Mouse (Mus musculus) MEL (cell line): ENCODE results near the gene Fbxo21. TPM values are rescaled to one million over a fixed set of nuclear protein-coding genes. Genes with fewer than 3 reads are reported as not detected.

Experiments
- DNase-seq: peaks from one replicate; pipeline ENCODE4 v3.0.0; 2011; ENCODE audit warnings: low read depth, low spot score
- H3K27ac ChIP-seq: 2 replicates; pipeline ENCODE4 v1.5.1; 2012; ENCODE audit warnings: low read depth, mild to moderate bottlenecking, control low read depth, low read length, moderate library complexity; ENCODE audit not compliant: control insufficient read depth
- H3K27me3 ChIP-seq, 2 experiments: fragments of 150-350 bp in 1 of 2; sonication (generic) in 1 of 2; 2 replicates each; pipeline ENCODE4 v1.6.1; 2012; ENCODE audit warnings: low read length in 2 of 2, mild to moderate bottlenecking in 2 of 2, improper control_type of control experiment in 1 of 2, moderate library complexity in 1 of 2; ENCODE audit not compliant: insufficient read depth in 2 of 2, control insufficient read depth in 1 of 2
- H3K36me3 ChIP-seq, 2 experiments: 2 replicates each; pipeline ENCODE4 v1.6.1; 2012 to 2014; ENCODE audit warnings: low read length in 2 of 2, improper control_type of control experiment in 1 of 2, inconsistent platforms in 1 of 2, mild to moderate bottlenecking in 1 of 2; ENCODE audit not compliant: insufficient read depth in 2 of 2, control insufficient read depth in 1 of 2
- H3K4me1 ChIP-seq, 2 experiments: fragments of 150-350 bp in 1 of 2; sonication (generic) in 1 of 2; 2 replicates each; pipeline ENCODE4 v1.6.1; 2012; ENCODE audit warnings: low read length in 2 of 2, improper control_type of control experiment in 1 of 2, mild to moderate bottlenecking in 1 of 2; ENCODE audit not compliant: insufficient read depth in 2 of 2, control insufficient read depth in 1 of 2
- H3K4me3 ChIP-seq, 2 experiments: fragments of 150-350 bp in 1 of 2; sonication (generic) in 1 of 2; 2 replicates each; pipeline ENCODE4 v1.5.1; 2012; ENCODE audit warnings: low read depth in 2 of 2, low read length in 2 of 2, mild to moderate bottlenecking in 2 of 2, moderate library complexity in 2 of 2, control low read depth in 1 of 2, improper control_type of control experiment in 1 of 2; ENCODE audit not compliant: control insufficient read depth in 1 of 2, insufficient read depth in 1 of 2
- H3K79me2 ChIP-seq: 2 replicates; pipeline ENCODE4 v1.6.1; 2012; ENCODE audit warnings: mild to moderate bottlenecking, low read length, moderate library complexity; ENCODE audit not compliant: control insufficient read depth, poor library complexity, insufficient read depth
- H3K9ac ChIP-seq: 2 replicates; pipeline ENCODE4 v1.6.1; 2012; ENCODE audit warnings: low read depth, mild to moderate bottlenecking, control low read depth, low read length, moderate library complexity; ENCODE audit not compliant: control insufficient read depth, poor library complexity, severe bottlenecking
- H3K9me3 ChIP-seq: fragments of 150-350 bp; sonication (generic); replicated peaks from 2 replicates; pipeline ENCODE4 v1.6.1; 2012; ENCODE audit warnings: mild to moderate bottlenecking, low read length, improper control_type of control experiment, moderate library complexity; ENCODE audit not compliant: insufficient read depth
- BHLHE40 ChIP-seq: IDR thresholded peaks from 2 replicates; pipeline ENCODE4 v1.6.1; 2012; ENCODE audit warnings: low read depth, mild to moderate bottlenecking, inconsistent platforms, low read length, improper control_type of control experiment, borderline replicate concordance
- CTCF ChIP-seq, 3 experiments: IDR thresholded peaks in 2 of 3; conservative IDR thresholded peaks in 1 of 3; 2 replicates each; pipeline ENCODE4 v1.5.1; 2011 to 2012; ENCODE audit warnings: low read length in 3 of 3, low read depth in 2 of 3, mild to moderate bottlenecking in 2 of 3, improper control_type of control experiment in 1 of 3, inconsistent platforms in 1 of 3, mixed read lengths in 1 of 3, moderate library complexity in 1 of 3; ENCODE audit not compliant: control insufficient read depth in 1 of 3, insufficient read depth in 1 of 3, poor library complexity in 1 of 3, severe bottlenecking in 1 of 3
- E2F4 ChIP-seq: IDR thresholded peaks from 2 replicates; pipeline ENCODE4 v1.6.1; 2011; ENCODE audit warnings: low read depth, low read length, improper control_type of control experiment, borderline replicate concordance
- ELF1 ChIP-seq: IDR thresholded peaks from 2 replicates; pipeline ENCODE4 v1.6.1; 2014; ENCODE audit warnings: low read depth, mild to moderate bottlenecking, inconsistent platforms, low read length, improper control_type of control experiment, moderate library complexity
- EP300 ChIP-seq, 2 experiments: IDR thresholded peaks; 2 replicates each; pipeline ENCODE4 v1.6.1; 2011; ENCODE audit warnings: improper control_type of control experiment in 2 of 2, low read length in 2 of 2, low read depth in 1 of 2, mild to moderate bottlenecking in 1 of 2
- GABPA ChIP-seq: IDR thresholded peaks from 2 replicates; pipeline ENCODE4 v1.6.1; 2012; ENCODE audit warnings: low read depth, mild to moderate bottlenecking, inconsistent platforms, low read length, improper control_type of control experiment, moderate library complexity
- GATA1 ChIP-seq: IDR thresholded peaks from 2 replicates; pipeline ENCODE4 v1.6.1; 2011; ENCODE audit warnings: low read depth, low read length, improper control_type of control experiment
- HCFC1 ChIP-seq: IDR thresholded peaks from 2 replicates; pipeline ENCODE4 v1.6.1; 2012; ENCODE audit warnings: low read depth, mild to moderate bottlenecking, inconsistent platforms, low read length, improper control_type of control experiment, moderate library complexity
- JUND ChIP-seq: IDR thresholded peaks from 2 replicates; pipeline ENCODE4 v1.6.1; 2011; ENCODE audit warnings: low read depth, mild to moderate bottlenecking, improper control_type of control experiment, low read length
- KAT2A ChIP-seq: conservative IDR thresholded peaks from 2 replicates; pipeline ENCODE4 v1.6.1; 2012; ENCODE audit warnings: low read depth, low read length, improper control_type of control experiment, inconsistent platforms
- MAFK ChIP-seq: IDR thresholded peaks from 2 replicates; pipeline ENCODE4 v1.6.1; 2011; ENCODE audit warnings: low read depth, mild to moderate bottlenecking, low read length, improper control_type of control experiment, borderline replicate concordance
- MAX ChIP-seq: IDR thresholded peaks from 2 replicates; pipeline ENCODE4 v1.6.1; 2011; ENCODE audit warnings: low read length, improper control_type of control experiment
- MAZ ChIP-seq: IDR thresholded peaks from 2 replicates; pipeline ENCODE4 v1.6.1; 2012; ENCODE audit warnings: low read depth, mild to moderate bottlenecking, inconsistent platforms, low read length, improper control_type of control experiment
- MYB ChIP-seq: IDR thresholded peaks from 2 replicates; pipeline ENCODE4 v1.6.1; 2011; ENCODE audit warnings: mild to moderate bottlenecking, low read depth, low read length, improper control_type of control experiment
- MYC ChIP-seq: IDR thresholded peaks from 2 replicates; pipeline ENCODE4 v1.6.1; 2011; ENCODE audit warnings: low read depth, mild to moderate bottlenecking, low read length, improper control_type of control experiment, moderate library complexity
- NELFE ChIP-seq: IDR thresholded peaks from 2 replicates; pipeline ENCODE4 v1.6.1; 2011; ENCODE audit warnings: low read depth, low read length, improper control_type of control experiment
- NRF1 ChIP-seq: IDR thresholded peaks from 2 replicates; pipeline ENCODE4 v1.6.1; 2014; ENCODE audit warnings: low read depth, mild to moderate bottlenecking, inconsistent platforms, low read length, improper control_type of control experiment, moderate library complexity; ENCODE audit not compliant: poor library complexity, insufficient read depth, severe bottlenecking
- POLR2A ChIP-seq, 2 experiments: IDR thresholded peaks; 2 replicates each; pipeline ENCODE4 v1.6.1; 2011 to 2012; ENCODE audit warnings: low read length in 2 of 2, mild to moderate bottlenecking in 2 of 2, control low read depth in 1 of 2, improper control_type of control experiment in 1 of 2, low read depth in 1 of 2, moderate library complexity in 1 of 2; ENCODE audit not compliant: control insufficient read depth in 1 of 2, insufficient read depth in 1 of 2, poor library complexity in 1 of 2
- POLR2AphosphoS2 ChIP-seq: IDR thresholded peaks from 2 replicates; pipeline ENCODE4 v1.6.1; 2011; ENCODE audit warnings: low read length, improper control_type of control experiment
- RAD21 ChIP-seq: IDR thresholded peaks from 2 replicates; pipeline ENCODE4 v1.6.1; 2011; ENCODE audit warnings: mild to moderate bottlenecking, low read depth, low read length, improper control_type of control experiment
- SIN3A ChIP-seq: IDR thresholded peaks from 2 replicates; pipeline ENCODE4 v1.6.1; 2012; ENCODE audit warnings: low read length, improper control_type of control experiment, inconsistent platforms
- SMC3 ChIP-seq: IDR thresholded peaks from 2 replicates; pipeline ENCODE4 v1.6.1; 2011; ENCODE audit warnings: low read depth, low read length, improper control_type of control experiment
- TBP ChIP-seq: IDR thresholded peaks from 2 replicates; pipeline ENCODE4 v1.8.0; 2011; ENCODE audit warnings: low read depth, low read length, improper control_type of control experiment
- USF2 ChIP-seq, 2 experiments: IDR thresholded peaks; 2 replicates each; pipeline ENCODE4 v1.6.1; 2011 to 2012; ENCODE audit warnings: improper control_type of control experiment in 2 of 2, low read length in 2 of 2, borderline replicate concordance in 1 of 2, inconsistent platforms in 1 of 2, low read depth in 1 of 2, mild to moderate bottlenecking in 1 of 2; ENCODE audit not compliant: insufficient read depth in 1 of 2
- ZMIZ1 ChIP-seq: IDR thresholded peaks from 2 replicates; pipeline ENCODE4 v1.6.1; 2012; ENCODE audit warnings: low read depth, mild to moderate bottlenecking, inconsistent platforms, low read length, improper control_type of control experiment, moderate library complexity
- polyA plus RNA-seq, 2 experiments: library from polyadenylated mRNA; stranded (reverse) in 1 of 2; unstranded in 1 of 2; fragments of >175 nt in 1 of 2; fragments of >200 nt in 1 of 2; gene quantifications; 2 replicates each; pipeline versions ENCODE4 v1.2.1 to v1.2.4; 2012; ENCODE audit warnings: low replicate concordance in 2 of 2, low read depth in 1 of 2; ENCODE audit not compliant: insufficient read length in 2 of 2, insufficient read depth in 1 of 2, missing spikeins in 1 of 2
- total RNA-seq: library from RNA; depleted of rRNA; stranded (reverse); fragments of 300-350 nt; gene quantifications from 2 replicates; pipeline ENCODE4 v1.2.3, GENCODE M21; 2012

Gene Fbxo21
- total and polyA plus RNA-seq, 3 experiments = 10.4 to 20.5 TPM; not detected in 1

GRCm38 (mm10) chr5:118029420-118029819, 52.9 kb downstream of the Fbxo21 start:
- Histone ChIP-seq H3K27ac (no peak overlapping the region), H3K4me3 (no peak overlapping the region), H3K79me2 (no peaks in the 10 kb centered on the region), H3K9me3 (no peaks in the 10 kb centered on the region), H3K36me3 (no peaks in the 10 kb centered on the region), H3K4me1 (no peaks in the 10 kb centered on the region), H3K27me3 (no peaks in the 10 kb centered on the region), H3K9ac (no peak overlapping the region)
- no peak for DNase-seq
- no peak for TF ChIP-seq MYC
- TF ChIP-seq JUND = no peak
- TF ChIP-seq POLR2AphosphoS2 = no peak
- TF ChIP-seq USF2 (IDR thresholded peaks at IDR 0.05; ENCODE audit: borderline replicate concordance in 1 of 2, insufficient read depth in 1 of 2, low read depth in 1 of 2, low read length in 2 of 2) = no peak
- TF ChIP-seq NRF1 = no peak
- no peak for TF ChIP-seq TBP
- TF ChIP-seq GATA1 = no peak
- TF ChIP-seq CTCF (IDR thresholded peaks at IDR 0.05 in 2 of 3, conservative IDR thresholded peaks at IDR 0.05 in 1 of 3; ENCODE audit: control insufficient read depth in 1 of 3, insufficient read depth in 1 of 3, low read depth in 2 of 3, low read length in 3 of 3, poor library complexity in 1 of 3, severe bottlenecking in 1 of 3) = no peak
- TF ChIP-seq KAT2A = no peak
- TF ChIP-seq EP300 (IDR thresholded peaks at IDR 0.05; ENCODE audit: low read depth in 1 of 2, low read length in 2 of 2) = no peak
- TF ChIP-seq NELFE = no peak
- no peak for TF ChIP-seq MAFK
- TF ChIP-seq HCFC1 = no peak

DNA sequence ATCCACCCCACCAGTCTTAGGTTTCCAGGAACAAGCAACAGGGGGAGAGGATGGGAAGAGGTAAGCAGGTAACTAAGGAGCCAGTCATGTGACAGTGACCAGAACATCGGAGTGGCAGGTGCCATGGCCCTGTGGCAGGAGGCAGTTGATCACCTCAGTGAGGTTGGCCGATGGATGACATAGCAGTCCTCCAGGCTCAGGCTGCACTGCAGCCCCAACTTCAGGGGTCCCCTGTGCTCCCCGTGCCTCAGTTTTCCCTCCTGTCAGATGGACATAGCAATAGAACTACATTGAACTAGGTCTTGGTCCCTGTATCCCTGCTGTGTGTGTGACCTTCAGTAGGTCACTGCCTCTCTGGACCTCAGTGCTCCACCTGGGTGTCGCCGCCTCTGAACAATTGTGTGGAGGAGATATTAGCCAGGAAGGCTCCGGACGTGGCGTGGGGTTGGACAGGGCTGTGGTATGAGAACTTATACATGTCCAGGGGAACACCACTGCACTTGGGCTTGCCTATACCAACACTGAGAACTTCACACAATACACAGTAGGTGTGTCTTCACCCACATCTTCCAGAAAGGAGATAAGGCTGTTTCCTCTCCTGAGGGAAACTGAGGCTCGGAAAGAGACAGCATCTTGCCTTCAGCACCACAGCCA, 53.6 kb downstream of the Fbxo21 start:
- no peaks in the 10 kb centered on the region for H3K27me3 ChIP-seq
- no peaks in the 10 kb centered on the region for H3K79me2 ChIP-seq
- no peak for DNase-seq
- no peak overlapping the region for H3K27ac ChIP-seq
- H3K9me3 ChIP-seq = no peaks in the 10 kb centered on the region
- no peak overlapping the region for H3K9ac ChIP-seq
- H3K4me1 ChIP-seq = no peaks in the 10 kb centered on the region
- no peaks in the 10 kb centered on the region for H3K36me3 ChIP-seq
- TF ChIP-seq BHLHE40 = no peak
- TF ChIP-seq USF2 (IDR thresholded peaks at IDR 0.05; ENCODE audit: borderline replicate concordance in 1 of 2, insufficient read depth in 1 of 2, low read depth in 1 of 2, low read length in 2 of 2) = no peak
- no peak for TF ChIP-seq MYB
- no peak for TF ChIP-seq RAD21
- no peak for TF ChIP-seq MAZ
- no peak for TF ChIP-seq MAFK
- no peak for TF ChIP-seq SIN3A
- TF ChIP-seq MYC = no peak
- TF ChIP-seq HCFC1 = no peak
- no peak for TF ChIP-seq POLR2AphosphoS2
- no peak for TF ChIP-seq POLR2A (IDR thresholded peaks at IDR 0.05; ENCODE audit: control insufficient read depth in 1 of 2, insufficient read depth in 1 of 2, low read depth in 1 of 2, low read length in 2 of 2, poor library complexity in 1 of 2)
- TF ChIP-seq ELF1 = no peak
- no peak for TF ChIP-seq SMC3
- TF ChIP-seq ZMIZ1 = no peak
- no peak for TF ChIP-seq MAX
- no peak for TF ChIP-seq E2F4
- no peak for TF ChIP-seq GATA1
- no peak for TF ChIP-seq GABPA
- no peak overlapping the region for H3K4me3 ChIP-seq
